Mouse (Mus musculus) kidney, postnatal 0 days (tissue): ENCODE data around the gene Gimap1. TPM values are rescaled to one million over a fixed set of nuclear protein-coding genes. Genes with fewer than 3 reads are reported as not detected.

ENCODE experiments used
- ATAC-seq: fragments of 200-750 bp; cut with Nextera tagmentation; replicated peaks from 2 replicates; pipeline ENCODE4 v1.8.0; 2017; ENCODE audit warnings: low read depth, moderate number of reproducible peaks, moderate TSS enrichment, moderate library complexity; ENCODE audit not compliant: low FRiP score
- DNase-seq: peaks from one replicate; pipeline ENCODE4 v3.0.0-alpha.2; 2016; ENCODE audit warnings: low spot score
- H3K27ac ChIP-seq: fragments of 300-500 bp; sonication (generic); 2 replicates; pipeline ENCODE4 v1.5.1; 2014; ENCODE audit warnings: mild to moderate bottlenecking
- H3K27me3 ChIP-seq: fragments of 300-500 bp; sonication (generic); 2 replicates; pipeline ENCODE4 v1.6.1; 2014; ENCODE audit warnings: low read length, mixed read lengths; ENCODE audit not compliant: insufficient read depth
- H3K36me3 ChIP-seq: fragments of 300-500 bp; sonication (generic); 2 replicates; pipeline ENCODE4 v1.6.1; 2014; ENCODE audit warnings: low read length, mixed read lengths; ENCODE audit not compliant: insufficient read depth
- H3K4me1 ChIP-seq: fragments of 300-500 bp; sonication (generic); replicated peaks from 2 replicates; pipeline ENCODE4 v1.6.1; 2014; ENCODE audit warnings: antibody characterized with exemption, low read length, mixed read lengths; ENCODE audit not compliant: insufficient read depth
- H3K4me2 ChIP-seq: fragments of 300-500 bp; sonication (generic); 2 replicates; pipeline ENCODE4 v1.6.1; 2014; ENCODE audit warnings: mild to moderate bottlenecking, low read length, moderate library complexity, mixed read lengths
- H3K4me3 ChIP-seq: fragments of 300-500 bp; sonication (generic); replicated peaks from 2 replicates; pipeline ENCODE4 v1.5.1; 2014; ENCODE audit warnings: low read depth, low read length
- H3K9ac ChIP-seq: fragments of 300-500 bp; sonication (generic); 2 replicates; pipeline ENCODE4 v1.6.1; 2014; ENCODE audit warnings: low read depth, low read length
- H3K9me3 ChIP-seq: fragments of 300-500 bp; sonication (generic); replicated peaks from 2 replicates; pipeline ENCODE4 v1.6.1; 2016; ENCODE audit warnings: low read length, inconsistent platforms, mixed read lengths
- CTCF ChIP-seq: IDR thresholded peaks from 2 replicates; pipeline ENCODE4 v1.5.1; 2016; ENCODE audit warnings: antibody characterized with exemption, low read depth, mild to moderate bottlenecking, moderate library complexity
- WGBS: fragments of 180-500 bp; shearing (Covaris S2); extraction: QIAGEN DNeasy Blood & Tissue Kit; methylation state at CpG from one replicate; pipeline ENCODE4 v1.1.7; 2014; 5-methylcytosine and 5-hydroxymethylcytosine counted together
- polyA plus RNA-seq: library from polyadenylated mRNA; unstranded; fragments of >200 nt; fragmentation: Nextera tagmentation; extraction: Ambion mirVana; gene quantifications from 2 replicates; pipeline ENCODE4 v1.2.1, GENCODE M21; 2015

Gimap1 gene
- polyA plus RNA-seq, 1 experiment from 2014 or later, result 26.8 TPM

DNA sequence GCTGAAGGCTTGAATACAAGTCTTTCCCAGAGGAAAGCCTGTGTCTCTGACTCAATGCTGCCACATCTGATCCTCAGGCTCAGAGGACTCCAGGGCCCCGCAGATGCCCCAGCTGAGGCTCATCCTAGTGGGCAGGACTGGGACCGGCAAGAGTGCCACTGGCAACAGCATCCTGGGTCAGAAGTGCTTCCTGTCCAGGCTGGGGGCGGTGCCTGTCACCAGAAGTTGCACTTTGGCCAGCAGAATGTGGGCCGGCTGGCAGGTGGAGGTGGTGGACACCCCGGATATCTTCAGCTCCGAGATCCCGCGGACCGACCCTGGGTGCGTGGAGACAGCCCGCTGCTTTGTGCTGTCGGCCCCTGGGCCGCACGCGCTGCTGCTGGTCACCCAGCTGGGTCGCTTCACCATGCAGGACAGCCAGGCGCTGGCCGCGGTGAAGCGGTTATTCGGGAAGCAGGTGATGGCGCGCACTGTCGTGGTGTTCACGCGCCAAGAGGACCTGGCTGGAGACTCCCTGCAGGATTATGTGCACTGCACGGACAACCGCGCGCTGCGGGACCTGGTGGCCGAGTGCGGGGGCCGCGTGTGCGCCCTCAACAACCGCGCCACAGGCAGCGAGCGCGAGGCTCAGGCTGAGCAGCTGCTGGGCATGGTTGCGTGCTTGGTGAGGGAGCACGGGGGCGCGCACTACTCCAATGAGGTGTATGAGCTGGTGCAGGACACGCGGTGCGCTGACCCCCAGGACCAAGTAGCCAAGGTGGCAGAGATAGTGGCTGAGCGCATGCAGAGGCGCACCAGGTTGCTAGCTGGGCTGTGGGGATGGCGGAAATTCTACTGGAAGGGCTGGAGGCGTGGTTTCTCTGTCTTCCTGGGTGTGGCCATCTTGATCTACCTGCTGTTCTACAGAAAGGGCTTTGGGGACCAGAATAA, 3.8 kb downstream of the Gimap1 start:
- Histone ChIP-seq H3K27me3 (no peaks in the 10 kb centered on the region), H3K36me3 (no peaks in the 10 kb centered on the region), H3K4me2 (peak overlapping the region; percentile 87), H3K9ac (peak overlapping the region; percentile 46), H3K4me1 (peaks cover 4% of the 10 kb centered on the region; the same call in 1 of the 2 replicates), H3K27ac (peak overlapping the region; percentile 79), H3K9me3 (no peaks in the 10 kb centered on the region), H3K4me3 (peak overlapping the region; percentile 40)
- ATAC-seq, result peak; percentile 84
- TF ChIP-seq CTCF, result no peak
- WGBS, result 5% methylated on average over 52 of the region's 52 CpGs
- peak; percentile 24 for DNase-seq

DNA sequence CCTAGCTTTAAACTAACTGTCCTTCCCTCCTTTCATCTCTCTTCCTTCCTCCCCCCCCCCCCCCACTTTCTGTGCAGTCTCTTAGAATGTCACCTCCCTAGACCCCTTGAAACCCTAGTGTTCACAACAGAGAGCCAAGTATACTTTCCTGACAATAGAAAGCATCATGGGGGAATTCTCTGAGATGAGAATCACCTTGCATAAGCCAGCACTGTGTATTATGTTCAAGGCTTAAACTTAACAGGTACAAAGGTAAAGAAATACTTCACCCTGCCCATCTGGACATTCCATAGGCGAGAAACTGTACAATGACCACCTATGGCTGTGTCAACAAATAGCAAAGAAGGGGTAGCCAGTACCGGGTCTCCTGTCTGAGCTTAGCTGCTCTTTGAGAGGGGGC, 6.6 kb downstream of the Gimap1 start:
- Histone ChIP-seq H3K9ac (no peak overlapping the region), H3K27ac (peak overlapping the region; percentile 77), H3K4me3 (no peak overlapping the region), H3K4me1 (peaks cover 4% of the 10 kb centered on the region; the same call in 1 of the 2 replicates), H3K36me3 (no peaks in the 10 kb centered on the region), H3K4me2 (peak overlapping the region; percentile 23; the same call in 1 of the 2 replicates), H3K27me3 (no peaks in the 10 kb centered on the region), H3K9me3 (no peaks in the 10 kb centered on the region)
- no peak for TF ChIP-seq CTCF
- no peak for DNase-seq
- WGBS, result 68% methylated on average over 2 of the region's 2 CpGs
- no peak for ATAC-seq

DNA sequence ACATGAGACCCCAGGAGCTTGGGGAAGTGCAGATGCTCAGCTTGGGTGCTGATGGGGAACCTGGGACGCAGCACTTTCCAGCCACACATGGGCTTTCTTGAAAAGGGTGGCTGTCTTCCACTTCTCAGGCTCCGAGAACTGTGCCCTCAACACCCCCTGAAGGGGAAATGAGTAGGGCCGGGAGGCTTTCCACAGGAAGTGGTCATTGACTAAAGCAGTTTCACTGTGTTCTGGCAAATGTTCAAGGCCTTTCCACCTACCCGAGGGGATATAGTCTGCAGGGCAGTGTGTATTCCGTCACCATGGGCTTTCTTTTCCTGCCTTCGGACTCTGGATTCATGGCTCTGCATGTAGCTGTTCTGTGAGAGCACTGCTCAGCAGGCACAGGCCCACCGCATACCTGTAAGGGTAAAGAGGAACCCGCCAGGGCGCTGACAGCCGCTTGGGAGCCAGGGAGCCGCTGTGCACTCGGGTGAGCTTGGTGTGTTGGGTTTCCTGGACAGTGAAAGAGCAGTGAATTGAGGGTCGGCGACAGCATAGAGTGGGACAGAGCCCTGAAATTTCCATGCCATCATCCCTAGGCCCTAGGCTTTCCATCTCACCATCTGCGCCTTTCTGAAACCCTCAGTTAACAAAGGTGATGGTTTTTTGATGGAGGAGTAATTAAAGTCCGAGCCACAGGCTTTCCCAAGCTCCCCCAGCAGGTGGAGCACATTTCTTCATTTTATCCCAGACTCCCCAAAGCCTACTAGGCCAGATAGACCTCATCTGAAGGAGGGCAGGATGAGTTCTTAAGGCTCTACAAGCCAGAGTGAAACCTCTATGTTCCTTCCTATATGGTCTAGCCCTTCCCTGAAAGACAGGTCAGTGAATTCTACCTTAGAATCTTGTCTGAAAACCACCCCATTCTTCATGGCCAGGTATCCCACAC, 7.4 kb downstream of the Gimap1 start, which contains the start of gene Gimap5:
TSS of gene Gimap5 (plus strand) at position 239 of the 931 bp plus-strand sequence.
- WGBS, result 36% methylated on average over 16 of the region's 16 CpGs
- Histone ChIP-seq H3K4me3 (0 out of 2 replicates have a peak within 1 kb of the TSS, but pooled peaks have one; percentile 4), H3K36me3 (no peaks in the 10 kb centered on the region), H3K27ac (peak within 1 kb of the TSS; percentile 77), H3K27me3 (no peaks in the 10 kb centered on the region), H3K9ac (peak within 1 kb of the TSS; percentile 31; the same call in 1 of the 2 replicates), H3K4me1 (peaks cover 4% of the 10 kb centered on the region; the same call in 1 of the 2 replicates), H3K9me3 (no peaks in the 10 kb centered on the region), H3K4me2 (peak within 1 kb of the TSS; percentile 43)
- peak; percentile 73 for TF ChIP-seq CTCF
- ATAC-seq, result no peak
- DNase-seq, result peak; percentile 75

DNA sequence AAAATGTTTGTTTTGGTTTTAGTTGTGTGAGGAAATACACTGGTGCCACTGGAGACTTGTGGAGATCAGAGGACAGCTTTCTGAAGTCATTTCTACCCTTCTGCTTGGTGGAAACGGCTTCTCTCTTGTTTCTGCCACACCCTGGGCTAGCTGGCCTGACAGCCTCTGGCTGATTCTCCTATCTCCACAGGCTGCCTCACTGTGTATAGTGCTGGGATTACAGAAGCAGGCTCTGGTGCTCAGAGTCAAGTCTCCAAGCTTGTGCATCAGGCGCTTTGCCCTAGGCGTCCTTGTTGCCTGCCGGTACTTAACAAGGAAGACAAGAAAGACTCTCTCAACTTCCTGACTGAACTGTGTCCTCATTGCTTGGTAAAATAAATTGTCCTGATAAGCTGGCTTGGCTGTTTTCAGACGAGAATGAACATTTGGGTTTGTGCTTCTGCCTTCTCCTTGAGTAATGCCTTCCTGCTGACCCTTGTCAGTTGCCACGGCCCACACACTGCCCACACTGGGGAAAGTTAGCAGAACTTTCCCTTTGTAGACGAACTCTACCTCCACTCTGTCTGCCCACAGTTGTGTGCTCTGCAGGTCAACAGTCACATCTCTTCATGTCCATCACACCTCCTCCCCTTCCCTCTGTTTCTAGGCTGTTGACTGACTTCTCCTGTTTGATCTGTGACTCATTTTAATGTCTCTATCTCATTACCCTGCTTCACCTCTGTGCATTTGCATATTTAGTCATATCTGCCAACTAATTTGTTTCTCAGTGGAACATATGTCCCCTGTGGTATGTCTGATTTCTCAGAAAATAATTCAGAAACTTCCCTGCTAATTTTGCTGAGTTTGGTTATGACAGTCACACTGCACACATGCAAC, 8.5 kb downstream of the Gimap1 start:
- Histone ChIP-seq H3K9me3 (no peaks in the 10 kb centered on the region), H3K4me3 (0 out of 2 replicates have a peak overlapping the region, but pooled peaks have one; percentile 4), H3K4me2 (peak overlapping the region; percentile 43), H3K4me1 (0 out of 2 replicates have a peak, but pooled peaks cover 4% of the 10 kb centered on the region), H3K27me3 (no peaks in the 10 kb centered on the region), H3K27ac (peak overlapping the region; percentile 77), H3K9ac (no peak overlapping the region), H3K36me3 (no peaks in the 10 kb centered on the region)
- no peak for TF ChIP-seq CTCF
- 39% methylated on average over 7 of the region's 7 CpGs for WGBS
- ATAC-seq (no peak), DNase-seq (no peak)

DNA sequence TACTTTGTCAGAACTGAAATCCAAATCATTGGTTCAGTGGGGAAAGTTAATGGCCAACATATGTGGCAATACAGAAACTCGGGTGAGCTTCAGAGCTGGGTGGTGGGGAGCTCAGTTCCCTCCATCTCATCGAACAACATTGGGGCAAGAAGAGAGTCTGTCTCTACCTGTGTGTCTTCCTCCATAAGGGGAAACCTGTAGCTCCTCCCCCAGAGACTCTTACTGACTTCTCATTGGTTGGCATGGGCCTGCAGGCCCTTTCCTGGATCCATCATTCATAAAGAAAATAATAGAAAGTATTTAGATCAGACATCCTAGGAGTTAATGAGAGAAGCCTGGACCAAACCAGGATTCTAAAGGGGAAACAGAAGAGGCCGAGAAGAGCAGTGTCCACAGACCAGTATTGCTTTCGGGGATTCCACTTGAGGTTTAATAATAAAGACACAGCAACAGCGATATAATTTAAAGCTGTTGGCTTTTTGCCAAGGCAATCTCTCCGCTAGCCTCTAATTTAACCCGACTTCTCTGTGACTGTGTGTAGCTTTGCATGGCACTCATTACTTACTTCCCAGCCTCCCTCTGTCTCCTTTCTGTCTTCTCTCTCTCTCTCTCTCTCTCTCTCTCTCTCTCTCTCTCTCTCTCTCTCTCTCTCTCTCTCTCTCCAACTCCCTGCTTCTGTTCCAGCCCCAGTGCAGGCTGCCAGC, 24.9 kb downstream of the Gimap1 start:
- Histone ChIP-seq H3K27me3 (no peaks in the 10 kb centered on the region), H3K9me3 (no peaks in the 10 kb centered on the region), H3K4me2 (no peak overlapping the region), H3K27ac (no peak overlapping the region), H3K9ac (no peak overlapping the region), H3K4me3 (no peak overlapping the region), H3K4me1 (no peaks in the 10 kb centered on the region), H3K36me3 (no peaks in the 10 kb centered on the region)
- 51% methylated on average over 7 of the region's 7 CpGs for WGBS
- DNase-seq (peak; percentile 38), ATAC-seq (no peak)
- TF ChIP-seq CTCF, result no peak
